Mouse (Mus musculus) brain, embryonic 14.5 days (tissue): ENCODE results near the gene Lpin2.

Source experiments
- CTCF ChIP-seq: fragments of 200-500 bp; IDR thresholded peaks from 2 replicates; pipeline ENCODE4 v1.5.1; 2012; ENCODE audit warnings: inconsistent platforms, mild to moderate bottlenecking, moderate library complexity, borderline replicate concordance; ENCODE audit not compliant: insufficient read depth, insufficient read length; ENCODE audit errors: extremely low read depth
- POLR2A ChIP-seq: fragments of 200-500 bp; IDR thresholded peaks from 2 replicates; pipeline ENCODE4 v1.6.1; 2012; ENCODE audit warnings: mild to moderate bottlenecking, inconsistent platforms, borderline replicate concordance; ENCODE audit not compliant: poor library complexity, insufficient read depth, insufficient read length, severe bottlenecking; ENCODE audit errors: extremely low read depth

DNA sequence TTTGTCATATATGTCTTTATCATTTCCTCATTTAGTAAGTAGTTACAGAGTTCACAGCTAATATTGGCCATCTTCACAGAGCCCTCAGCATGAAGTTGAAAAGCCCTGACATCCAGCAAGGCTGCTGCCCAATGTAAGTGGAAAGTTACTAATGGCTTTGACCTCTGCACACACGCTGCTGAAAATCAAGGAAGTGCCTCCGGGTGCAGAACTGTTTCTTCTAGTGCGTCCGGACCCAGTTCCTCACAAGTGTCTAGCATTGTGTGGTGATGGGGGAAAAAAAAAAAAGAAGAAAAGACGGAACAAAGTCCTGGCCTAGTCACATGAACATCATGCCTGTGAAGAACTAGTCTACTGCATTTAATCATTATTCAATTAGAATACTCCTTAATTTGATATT lies 47.3 kb upstream of the Lpin2 start:
- TF ChIP-seq CTCF: no peak
- no peak for TF ChIP-seq POLR2A
